Mouse (Mus musculus) bone marrow macrophage, adult 2 months (primary cell): ENCODE results near the gene Igf1.

Experiments used
- CTCF ChIP-seq: IDR thresholded peaks from 2 replicates; pipeline ENCODE4 v1.5.1; 2012; ENCODE audit warnings: low read depth, mild to moderate bottlenecking, low read length, moderate library complexity
- POLR2A ChIP-seq: IDR thresholded peaks from 2 replicates; pipeline ENCODE4 v1.6.1; 2012; ENCODE audit warnings: mild to moderate bottlenecking, low read depth, low read length, borderline replicate concordance

GRCm38 (mm10) chr10:87813073-87813590 is 44.9 kb upstream of the Igf1 start:
- no peak for TF ChIP-seq POLR2A
- TF ChIP-seq CTCF: no peak
